Mouse (Mus musculus) embryonic facial prominence, embryonic 13.5 days (tissue): ENCODE data around the gene Gfer. TPM values are rescaled to one million over a fixed set of nuclear protein-coding genes. Genes with fewer than 3 reads are reported as not detected.

ENCODE experiments used
- ATAC-seq: fragments of 200-750 bp; cut with Nextera tagmentation; 2 replicates; pipeline ENCODE4 v1.8.0; 2017; ENCODE audit warnings: low read depth; ENCODE audit not compliant: insufficient number of reproducible peaks, insufficient read depth, low FRiP score, low TSS enrichment
- H3K27ac ChIP-seq: fragments of 300-500 bp; sonication (generic); 2 replicates; pipeline ENCODE4 v1.5.1; 2015; ENCODE audit warnings: moderate library complexity, mild to moderate bottlenecking, inconsistent platforms
- H3K27me3 ChIP-seq: fragments of 300-500 bp; sonication (generic); 2 replicates; pipeline ENCODE4 v1.6.1; 2015; ENCODE audit warnings: mild to moderate bottlenecking, inconsistent platforms
- H3K36me3 ChIP-seq: fragments of 300-500 bp; sonication (generic); 2 replicates; pipeline ENCODE4 v1.6.1; 2015; ENCODE audit warnings: mild to moderate bottlenecking, inconsistent platforms
- H3K4me1 ChIP-seq: fragments of 300-500 bp; sonication (generic); 2 replicates; pipeline ENCODE4 v1.6.1; 2015; ENCODE audit warnings: inconsistent platforms
- H3K4me2 ChIP-seq: fragments of 300-500 bp; sonication (generic); 2 replicates; pipeline ENCODE4 v1.6.1; 2015; ENCODE audit warnings: moderate library complexity, mild to moderate bottlenecking, inconsistent platforms
- H3K4me3 ChIP-seq: fragments of 300-500 bp; sonication (generic); 2 replicates; pipeline ENCODE4 v1.5.1; 2015; ENCODE audit warnings: mild to moderate bottlenecking, inconsistent platforms
- H3K9ac ChIP-seq: fragments of 300-500 bp; sonication (generic); 2 replicates; pipeline ENCODE4 v1.6.1; 2015; ENCODE audit warnings: mild to moderate bottlenecking, inconsistent platforms
- H3K9me3 ChIP-seq: fragments of 300-500 bp; sonication (generic); 2 replicates; pipeline ENCODE4 v1.6.1; 2016; ENCODE audit warnings: inconsistent platforms
- WGBS: fragments of 180-500 bp; shearing (Covaris S2); methylation state at CpG from one replicate; pipeline ENCODE4 v1.1.7; 2015; ENCODE audit warnings: mixed read lengths; 5-methylcytosine and 5-hydroxymethylcytosine counted together
- polyA plus RNA-seq: library from polyadenylated mRNA; unstranded; fragments of >200 nt; fragmentation: Nextera tagmentation; extraction: Ambion mirVana; gene quantifications from 2 replicates; pipeline ENCODE4 v1.2.1, GENCODE M21; 2015

Gene Gfer
- polyA plus RNA-seq = 43.8 and 49.0 TPM in 2 replicates

- H3K4me1 ChIP-seq = peaks cover 31% of the 10 kb centered on the region
- peaks cover 36% of the 10 kb centered on the region for H3K36me3 ChIP-seq
- peak within 1 kb of the TSS; percentile 77 for H3K4me2 ChIP-seq
- H3K4me3 ChIP-seq = peak within 1 kb of the TSS; percentile 82
- WGBS = under 1% methylated on average over 75 of the region's 76 CpGs
- H3K9me3 ChIP-seq = no peaks in the 10 kb centered on the region
- peaks cover 3% of the 10 kb centered on the region for H3K27me3 ChIP-seq
- H3K27ac ChIP-seq = peak within 1 kb of the TSS; percentile 91
- ATAC-seq = peak; percentile 86
- H3K9ac ChIP-seq = peak within 1 kb of the TSS; percentile 91
Observed at GRCm38 (mm10) chr17:24696011-24696697, at the start of gene Gfer, which contains the start of gene Noxo1. Gene Gfer, minus strand, starts transcription at chr17:24696156. Gene Noxo1, plus strand, starts transcription at chr17:24696234.

GRCm38 (mm10) chr17:24744381-24744780, 48.4 kb upstream of the Gfer start:
- peaks cover 22% of the 10 kb centered on the region for H3K4me1 ChIP-seq
- no peak overlapping the region for H3K4me2 ChIP-seq
- WGBS = 68% methylated on average over 3 of the region's 3 CpGs
- no peaks in the 10 kb centered on the region for H3K9me3 ChIP-seq
- H3K27me3 ChIP-seq = no peaks in the 10 kb centered on the region
- no peak for ATAC-seq
- H3K36me3 ChIP-seq = peaks cover 32% of the 10 kb centered on the region
- H3K27ac ChIP-seq = no peak overlapping the region
- no peak overlapping the region for H3K4me3 ChIP-seq
- no peak overlapping the region for H3K9ac ChIP-seq

DNA sequence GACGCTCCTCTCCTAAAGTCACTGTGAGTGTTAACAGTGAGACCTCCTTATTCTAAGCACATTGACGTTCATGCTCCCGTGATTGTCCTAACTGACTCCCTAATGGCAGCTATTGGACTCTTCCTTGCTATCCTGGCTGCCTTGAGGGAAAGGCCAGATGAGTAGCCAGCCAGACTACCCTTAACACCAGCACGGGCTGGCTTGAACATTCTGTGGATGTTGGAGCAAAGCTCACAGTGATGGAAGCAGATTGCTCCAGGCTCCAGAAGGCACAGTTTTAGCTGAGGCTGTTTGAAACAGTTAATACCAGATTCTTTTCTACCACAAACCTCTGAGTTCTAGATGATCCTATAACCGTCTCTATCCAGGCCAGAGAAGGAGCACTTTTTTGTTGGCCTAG, 47.9 kb upstream of the Gfer start:
- Histone ChIP-seq H3K36me3 (peaks cover 32% of the 10 kb centered on the region), H3K4me1 (peaks cover 22% of the 10 kb centered on the region), H3K27ac (no peak overlapping the region), H3K27me3 (no peaks in the 10 kb centered on the region), H3K4me3 (no peak overlapping the region), H3K9ac (no peak overlapping the region), H3K9me3 (no peaks in the 10 kb centered on the region), H3K4me2 (no peak overlapping the region)
- WGBS = 69% methylated on average over 5 of the region's 5 CpGs
- ATAC-seq = no peak

GRCm38 (mm10) chr17:24742307-24742706, 46.4 kb upstream of the Gfer start:
- Histone ChIP-seq H3K27me3 (no peaks in the 10 kb centered on the region), H3K4me3 (no peak overlapping the region), H3K9ac (no peak overlapping the region), H3K4me1 (peaks cover 25% of the 10 kb centered on the region), H3K36me3 (peaks cover 32% of the 10 kb centered on the region), H3K9me3 (no peaks in the 10 kb centered on the region), H3K4me2 (no peak overlapping the region), H3K27ac (no peak overlapping the region)
- no peak for ATAC-seq
- 87% methylated on average over 8 of the region's 8 CpGs for WGBS

GRCm38 (mm10) chr17:24739926-24740325, 44.0 kb upstream of the Gfer start:
- Histone ChIP-seq H3K4me3 (no peak overlapping the region), H3K9ac (no peak overlapping the region), H3K27me3 (no peaks in the 10 kb centered on the region), H3K27ac (no peak overlapping the region), H3K9me3 (no peaks in the 10 kb centered on the region), H3K36me3 (peaks cover 32% of the 10 kb centered on the region), H3K4me2 (no peak overlapping the region), H3K4me1 (peaks cover 17% of the 10 kb centered on the region)
- no peak for ATAC-seq
- WGBS = 82% methylated on average over 8 of the region's 8 CpGs

DNA sequence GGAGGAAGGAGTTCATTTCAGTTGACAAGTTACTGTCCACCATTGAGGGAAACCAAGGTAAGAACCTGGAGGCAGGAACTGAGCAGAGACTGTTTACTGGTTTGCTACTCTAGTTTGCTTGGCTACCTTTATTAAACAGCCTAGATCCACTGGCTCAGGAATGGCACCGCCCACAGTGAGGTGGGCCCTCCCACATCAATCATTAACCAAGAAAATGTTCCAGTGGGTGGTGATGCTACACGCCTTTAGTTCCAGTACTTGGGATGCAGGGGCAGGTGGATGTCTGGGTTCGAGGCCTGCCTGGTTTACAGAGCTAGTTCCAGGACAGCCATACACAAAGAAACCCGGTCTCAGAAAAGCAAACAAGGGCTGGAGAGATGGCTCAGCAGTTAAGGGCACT, 42.3 kb upstream of the Gfer start:
- Histone ChIP-seq H3K4me1 (peaks cover 17% of the 10 kb centered on the region), H3K4me2 (0 out of 2 replicates have a peak overlapping the region, but pooled peaks have one; percentile 85), H3K9ac (no peak overlapping the region), H3K27ac (no peak overlapping the region), H3K4me3 (no peak overlapping the region), H3K9me3 (no peaks in the 10 kb centered on the region), H3K36me3 (peaks cover 32% of the 10 kb centered on the region), H3K27me3 (no peaks in the 10 kb centered on the region)
- ATAC-seq = no peak
- 83% methylated on average over 4 of the region's 4 CpGs for WGBS

DNA sequence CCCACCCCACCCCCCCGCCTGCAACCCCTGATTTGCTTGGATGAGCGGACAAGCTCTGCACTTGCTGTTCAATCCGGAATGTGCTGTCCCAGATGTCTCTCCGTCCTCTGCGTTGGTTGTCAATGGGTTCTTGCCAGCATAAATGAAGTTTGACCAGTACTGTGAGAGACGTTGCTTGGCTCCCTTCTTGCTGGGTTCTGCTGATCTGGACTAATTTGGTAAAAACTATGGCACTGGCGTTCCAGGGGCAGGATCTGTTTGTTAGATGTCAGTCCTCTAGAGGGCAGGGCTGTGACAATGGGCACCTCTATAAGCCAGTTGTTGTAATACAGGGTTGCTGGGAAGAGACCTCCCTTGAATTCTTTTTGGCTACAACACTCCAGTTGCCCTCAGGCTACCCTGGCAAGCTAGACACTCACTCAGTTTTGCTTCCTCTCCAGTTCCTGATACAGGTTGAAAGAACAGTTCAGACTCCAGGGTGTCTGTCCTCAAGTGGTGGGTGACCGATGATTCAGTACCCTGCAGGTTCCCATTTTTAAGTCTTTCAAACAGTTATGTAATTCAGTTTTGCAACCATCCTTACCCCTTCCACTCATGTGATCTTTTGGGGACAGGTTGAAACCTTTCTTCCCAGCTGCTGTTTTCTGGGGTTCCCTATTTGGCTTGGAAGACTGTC, 41.3 kb upstream of the Gfer start:
- no peak for ATAC-seq
- H3K9ac ChIP-seq = peak overlapping the region; percentile 72
- H3K27me3 ChIP-seq = no peaks in the 10 kb centered on the region
- peaks cover 17% of the 10 kb centered on the region for H3K4me1 ChIP-seq
- H3K4me3 ChIP-seq = peak overlapping the region; percentile 59
- peak overlapping the region; percentile 85 for H3K4me2 ChIP-seq
- peaks cover 24% of the 10 kb centered on the region for H3K36me3 ChIP-seq
- H3K27ac ChIP-seq = no peak overlapping the region
- WGBS = 19% methylated on average over 8 of the region's 8 CpGs
- H3K9me3 ChIP-seq = no peaks in the 10 kb centered on the region

DNA sequence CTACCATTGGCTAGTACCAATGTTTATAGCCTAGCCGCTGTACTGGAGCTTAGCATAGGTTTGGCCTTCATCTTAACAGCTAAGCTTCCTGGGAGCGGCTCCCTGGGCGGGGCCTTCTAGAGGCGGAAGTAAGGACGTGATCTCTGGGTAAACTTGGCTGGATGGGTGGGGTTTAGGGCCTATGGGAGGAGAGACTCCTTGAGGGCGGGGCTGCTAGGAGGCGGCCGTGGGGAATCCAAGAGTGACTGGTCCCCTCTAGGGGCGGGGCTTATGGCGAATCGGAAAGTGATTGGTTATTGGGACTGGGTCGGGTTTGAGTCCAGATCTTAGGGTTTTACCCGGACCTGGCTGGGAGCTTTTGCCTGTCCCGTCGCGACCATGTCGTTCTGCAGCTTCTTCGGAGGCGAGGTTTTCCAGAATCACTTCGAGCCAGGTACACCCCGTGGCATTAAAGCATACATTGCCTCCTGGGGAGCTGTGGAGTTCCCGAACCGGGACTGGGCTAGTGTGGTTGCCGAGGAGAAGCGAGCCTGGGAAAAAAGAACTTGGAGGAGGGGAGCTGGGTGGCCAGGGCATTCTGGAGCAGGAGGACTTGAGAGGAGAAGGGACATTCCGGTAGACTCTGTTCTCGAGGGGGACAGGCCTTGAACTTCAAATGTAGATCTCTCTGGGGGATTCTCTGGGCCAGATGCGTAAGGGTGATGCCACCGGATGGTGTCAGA, 40.5 kb upstream of the Gfer start, which contains the start of gene Msrb1:
Gene Msrb1 (plus strand): TSS at position 313 of the 722 bp plus-strand sequence.
- Histone ChIP-seq H3K4me3 (peak within 1 kb of the TSS; percentile 59), H3K27ac (peak within 1 kb of the TSS; percentile 62), H3K9ac (peak within 1 kb of the TSS; percentile 72), H3K36me3 (peaks cover 18% of the 10 kb centered on the region), H3K27me3 (no peaks in the 10 kb centered on the region), H3K4me2 (peak within 1 kb of the TSS; percentile 85), H3K4me1 (peaks cover 17% of the 10 kb centered on the region), H3K9me3 (no peaks in the 10 kb centered on the region)
- WGBS = 2% methylated on average over 29 of the region's 29 CpGs
- ATAC-seq = peak; percentile 93

- Histone ChIP-seq H3K36me3 (peaks cover 10% of the 10 kb centered on the region; the same call in 1 of the 2 replicates), H3K9ac (no peak overlapping the region), H3K4me3 (no peak overlapping the region), H3K27me3 (no peaks in the 10 kb centered on the region), H3K27ac (peak overlapping the region; percentile 62; the same call in 1 of the 2 replicates), H3K9me3 (no peaks in the 10 kb centered on the region), H3K4me1 (peaks cover 17% of the 10 kb centered on the region), H3K4me2 (peak overlapping the region; percentile 85)
- WGBS = 83% methylated on average over 7 of the region's 7 CpGs
- ATAC-seq = no peak
Observed at GRCm38 (mm10) chr17:24735446-24735845, 39.5 kb upstream of the Gfer start.

GRCm38 (mm10) chr17:24734513-24734912, 38.6 kb upstream of the Gfer start:
- H3K27ac ChIP-seq = no peak overlapping the region
- 87% methylated on average over 1 of the region's 1 CpGs for WGBS
- no peak for ATAC-seq
- H3K36me3 ChIP-seq = peaks cover 1% of the 10 kb centered on the region; the same call in 1 of the 2 replicates
- H3K9ac ChIP-seq = no peak overlapping the region
- no peak overlapping the region for H3K4me3 ChIP-seq
- no peak overlapping the region for H3K4me2 ChIP-seq
- peaks cover 17% of the 10 kb centered on the region for H3K4me1 ChIP-seq
- H3K9me3 ChIP-seq = no peaks in the 10 kb centered on the region
- H3K27me3 ChIP-seq = no peaks in the 10 kb centered on the region

DNA sequence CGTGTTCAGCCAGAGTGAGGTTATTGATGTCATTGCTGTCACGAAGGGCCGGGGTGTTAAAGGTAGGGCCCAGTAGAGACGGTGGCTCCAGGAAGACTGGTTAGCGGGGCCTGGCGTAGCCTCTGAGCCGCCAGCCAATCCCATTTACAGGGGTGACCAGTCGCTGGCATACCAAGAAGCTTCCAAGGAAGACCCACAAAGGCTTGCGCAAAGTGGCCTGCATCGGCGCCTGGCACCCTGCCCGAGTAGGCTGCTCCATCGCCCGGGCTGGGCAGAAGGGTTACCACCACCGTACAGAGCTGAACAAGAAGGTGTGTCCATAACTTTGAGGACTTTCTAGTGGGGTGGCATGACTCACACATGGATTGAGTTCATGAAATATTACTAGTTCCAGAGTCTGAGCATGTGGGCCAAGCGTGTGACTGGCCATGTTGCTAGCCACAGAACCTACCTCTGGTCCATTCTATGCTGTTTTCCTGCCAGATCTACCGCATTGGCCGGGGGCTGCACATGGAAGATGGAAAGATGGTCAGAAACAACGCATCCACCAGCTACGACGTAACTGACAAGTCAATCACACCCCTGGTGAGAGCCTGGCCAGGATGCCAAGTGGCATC, 37.6 kb upstream of the Gfer start:
- Histone ChIP-seq H3K9ac (no peak overlapping the region), H3K36me3 (no peaks in the 10 kb centered on the region), H3K27me3 (no peaks in the 10 kb centered on the region), H3K4me2 (no peak overlapping the region), H3K27ac (no peak overlapping the region), H3K9me3 (no peaks in the 10 kb centered on the region), H3K4me3 (no peak overlapping the region), H3K4me1 (peaks cover 17% of the 10 kb centered on the region)
- no peak for ATAC-seq
- WGBS = 87% methylated on average over 21 of the region's 21 CpGs
